Mouse (Mus musculus) adrenal gland, postnatal 36 days (tissue): ENCODE results near the gene Nuak1. TPM values are rescaled to one million over a fixed set of nuclear protein-coding genes. Genes with fewer than 3 reads are reported as not detected.

ENCODE experiments used
- DNase-seq, 2 experiments: peaks; one replicate each; pipeline ENCODE4 v3.0.0; 2021; ENCODE audit warnings: mixed read lengths in 1 of 2
- total RNA-seq, 2 experiments: library from RNA; stranded (reverse); gene quantifications; 2 replicates each; pipeline ENCODE4 v1.2.3; 2021

Nuak1 gene
- total RNA-seq, 2 experiments from 2014 or later: 5.6 to 7.7 TPM

GRCm38 (mm10) chr10:84338752-84339151 is 101.6 kb downstream of the Nuak1 start:
- no peak for DNase-seq

- DNase-seq: peak in 1 of 2 experiments; percentile 9
Observed at GRCm38 (mm10) chr10:84335441-84335840, 105.0 kb downstream of the Nuak1 start.

GRCm38 (mm10) chr10:84329822-84330221 is 110.6 kb downstream of the Nuak1 start:
- no peak for DNase-seq

- no peak for DNase-seq
Observed at GRCm38 (mm10) chr10:84329336-84329735, 111.1 kb downstream of the Nuak1 start.

- no peak for DNase-seq
Observed at GRCm38 (mm10) chr10:84324018-84324417, 116.4 kb downstream of the Nuak1 start.

Other genes starting within 250 kb of the Nuak1 start
- gene Ckap4, start 93.5 kb upstream of the Nuak1 start, total RNA-seq: 10 to 100 TPM; 47.1 to 59.6 TPM
- gene Tcp11l2, start 136.0 kb upstream of the Nuak1 start, total RNA-seq: 10 to 100 TPM; 48.0 to 55.3 TPM
- gene Polr3b, start 181.7 kb upstream of the Nuak1 start, total RNA-seq: 10 to 100 TPM; 22.2 to 37.2 TPM